Mouse (Mus musculus): ENCODE results near the gene Pramel3.
"Not testable (repeated sequence)": the region's sequence is repeated elsewhere in the genome, so short reads cannot be mapped to it uniquely, and the experiment has no call there.

Gene Pramel3

DNA sequence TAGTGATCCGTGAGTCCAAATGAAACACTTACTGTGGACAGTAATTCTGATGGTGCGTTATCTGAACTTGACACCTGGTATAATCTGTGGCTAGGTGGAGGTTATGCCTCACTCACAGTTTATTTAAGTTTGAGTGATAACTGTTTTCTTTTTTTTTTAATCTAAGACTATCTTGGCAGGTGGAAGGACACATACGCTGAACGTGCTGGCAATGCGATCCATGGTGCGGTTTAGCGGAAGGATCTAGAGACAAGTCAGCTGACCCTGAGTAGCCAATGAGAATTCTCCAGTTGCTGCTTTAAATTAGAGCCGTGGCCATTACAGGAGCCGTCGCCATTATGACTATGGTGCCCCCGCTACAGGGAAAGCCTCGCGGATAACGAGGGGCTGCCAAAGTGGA is at the start of gene Pramel3:
TSS of gene Pramel3 (plus strand) at position 301 of the 400 bp plus-strand sequence.
- not testable (repeated sequence) for DNase-seq (ENCODE audit: low spot score in 2 of 2)

- DNase-seq (ENCODE audit: low spot score in 2 of 2): not testable (repeated sequence)
Observed at GRCm38 (mm10) chrX:135360685-135361084, 58.6 kb downstream of the Pramel3 start.

DNA sequence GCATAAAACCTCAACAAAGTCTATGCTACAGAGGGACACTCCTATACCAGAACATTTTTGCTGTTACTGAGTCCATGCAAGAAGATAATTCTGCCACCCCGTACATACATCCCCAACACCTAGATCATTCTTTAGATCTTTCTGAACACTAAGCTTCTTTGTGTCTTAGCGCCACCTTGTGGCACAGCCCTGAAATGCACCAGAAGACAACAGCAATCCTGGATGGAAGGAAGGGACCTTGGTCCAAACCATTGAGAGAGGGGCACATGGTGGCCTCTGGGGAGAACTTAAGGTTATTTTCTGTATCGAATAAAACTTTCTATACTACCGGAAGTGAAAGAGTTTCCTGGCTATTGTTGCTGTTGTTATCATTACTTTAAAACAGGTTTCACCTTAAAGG is 59.8 kb downstream of the Pramel3 start:
- DNase-seq (ENCODE audit: low spot score in 2 of 2): not testable (repeated sequence)
